Mouse (Mus musculus) MN1 (cell line): ENCODE results near the gene Mcmbp.
A peak's percentile ranks its signal among the peaks of the same experiment; 100 is the strongest.
"Not testable (repeated sequence)": the region's sequence is repeated elsewhere in the genome, so short reads cannot be mapped to it uniquely, and the experiment has no call there.

Source experiments
- DNase-seq: peaks from one replicate; pipeline ENCODE4 v3.0.0-alpha.2; 2016; ENCODE audit warnings: low spot score

The Mcmbp gene

GRCm38 (mm10) chr7:128717991-128718390 lies 22.3 kb downstream of the Mcmbp start:
- DNase-seq: no peak

DNA sequence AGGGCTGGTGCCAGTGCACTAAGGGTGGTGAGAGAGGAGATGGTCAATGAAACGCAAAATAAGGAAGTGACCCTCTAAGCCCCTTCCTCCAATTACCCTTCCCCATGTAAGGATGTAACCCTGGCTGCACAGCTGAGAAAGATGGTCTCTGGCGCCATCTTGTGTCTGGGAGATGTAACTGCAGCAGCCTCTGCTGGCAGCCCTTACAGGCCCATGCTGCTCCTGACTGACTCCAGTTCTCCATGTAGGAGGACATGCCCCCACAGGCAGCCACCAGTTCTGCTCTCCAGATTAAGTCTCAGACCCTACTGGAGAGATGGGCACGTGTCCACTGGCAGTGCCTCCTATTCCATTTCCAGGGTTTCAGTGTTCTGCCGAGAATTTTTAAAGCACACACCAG lies 34.6 kb downstream of the Mcmbp start:
- peak; percentile 73 for DNase-seq

GRCm38 (mm10) chr7:128699959-128700358 lies 40.3 kb downstream of the Mcmbp start:
- not testable (repeated sequence) for DNase-seq

- no peak for DNase-seq
Observed at GRCm38 (mm10) chr7:128694848-128695247, 45.4 kb downstream of the Mcmbp start.

GRCm38 (mm10) chr7:128692163-128692562 lies 48.1 kb downstream of the Mcmbp start:
- DNase-seq: no peak

DNA sequence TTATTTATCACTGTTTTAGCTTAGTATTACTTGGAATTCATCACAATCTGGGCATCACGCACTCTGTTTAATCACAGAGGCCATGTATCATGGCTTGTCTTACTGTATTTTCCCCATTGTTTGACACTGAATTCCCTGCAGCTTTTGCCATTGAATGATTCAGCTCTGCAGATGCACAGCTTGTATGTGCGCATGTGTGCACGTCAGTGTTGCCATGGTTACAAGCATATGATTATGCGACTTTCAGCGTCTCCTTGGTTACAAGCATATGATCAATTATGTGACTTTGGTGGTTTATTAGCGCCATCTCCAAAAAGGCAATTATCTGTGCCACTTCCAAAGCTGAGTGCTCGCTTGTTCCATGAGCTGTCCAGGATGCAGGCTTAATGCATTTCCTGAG lies 49.5 kb downstream of the Mcmbp start:
- peak; percentile 15 for DNase-seq

- peak; percentile 83 for DNase-seq
Observed at GRCm38 (mm10) chr7:128690070-128690469, 50.2 kb downstream of the Mcmbp start.

DNA sequence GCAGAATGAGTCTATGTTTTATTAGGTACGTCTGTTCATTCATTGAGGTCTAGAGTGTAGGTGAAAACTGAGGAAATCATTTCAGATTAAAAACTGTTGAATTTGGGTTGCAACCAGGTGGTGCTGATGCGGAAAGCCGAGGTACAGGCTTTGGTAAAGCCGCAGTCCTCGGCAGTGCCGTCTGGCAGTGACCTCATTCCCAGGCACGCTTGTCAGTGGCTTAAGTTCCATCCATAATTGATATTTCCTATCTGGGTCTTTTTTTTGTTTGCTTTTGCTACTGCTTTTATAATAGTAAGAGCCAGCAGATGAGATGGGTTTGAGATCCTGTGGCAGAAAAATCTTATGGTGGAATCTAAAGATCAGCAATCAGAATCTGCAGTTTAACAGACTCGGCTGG lies 50.9 kb downstream of the Mcmbp start:
- DNase-seq: peak; percentile 23

DNA sequence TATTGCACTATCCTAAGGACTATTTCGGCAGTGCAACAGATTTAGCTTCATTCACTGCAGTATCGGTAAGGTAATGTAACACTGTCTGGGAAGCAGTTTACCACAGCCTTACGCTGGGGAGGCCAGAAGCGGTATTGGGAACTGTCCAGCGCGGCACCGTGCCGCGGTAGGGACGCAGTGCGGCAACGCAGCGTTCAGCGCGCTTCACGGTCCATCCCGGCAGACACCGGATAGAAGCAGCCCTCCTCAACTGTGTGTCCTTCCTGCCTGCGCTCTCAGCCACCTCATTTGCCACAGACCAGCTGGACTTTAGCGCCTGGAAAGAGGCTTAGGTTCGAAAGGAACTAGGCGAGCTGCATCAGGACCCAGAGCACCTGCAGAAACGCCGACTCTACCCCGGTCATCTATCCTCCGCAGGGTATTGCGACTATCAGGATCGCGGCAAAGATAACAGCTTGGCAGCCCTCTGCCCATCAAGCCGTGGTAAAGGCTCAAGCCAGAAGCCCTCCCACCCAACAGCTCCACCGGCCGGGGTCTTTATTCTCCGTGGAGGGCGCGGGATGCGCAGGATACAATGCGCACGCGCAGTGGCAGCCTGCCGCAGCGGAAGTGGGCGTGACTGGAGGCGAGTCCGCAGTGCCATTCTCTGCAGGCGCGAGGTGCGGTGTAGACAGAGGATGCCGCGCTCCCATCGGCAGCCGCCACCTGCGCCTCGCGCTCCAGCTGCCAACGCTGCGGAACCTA lies 52.3 kb downstream of the Mcmbp start:
- peak; percentile 80 for DNase-seq

GRCm38 (mm10) chr7:128678546-128678945 lies 61.7 kb downstream of the Mcmbp start:
- DNase-seq: no peak

- DNase-seq: peak; percentile 92
Observed at GRCm38 (mm10) chr7:128672408-128673010, 67.8 kb downstream of the Mcmbp start.

DNA sequence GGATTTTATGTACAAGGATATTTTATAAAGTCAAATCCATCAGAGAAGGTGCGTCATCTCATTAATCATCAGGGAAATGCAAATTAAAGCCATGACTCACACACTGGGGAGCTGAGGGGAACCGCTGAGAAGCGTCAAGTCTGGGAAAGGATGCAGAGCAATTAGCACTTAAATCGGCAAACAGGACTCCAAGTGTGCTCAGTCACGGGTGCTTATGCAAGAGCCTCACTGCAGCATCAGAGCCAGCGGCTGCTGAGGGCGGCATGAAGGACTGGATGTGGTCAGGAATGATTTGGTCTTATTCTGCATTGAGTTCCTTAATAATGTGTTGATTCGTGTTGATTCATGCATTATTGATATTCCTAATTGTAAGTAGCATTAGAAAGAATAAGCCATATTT lies 68.3 kb downstream of the Mcmbp start:
- DNase-seq: peak; percentile 90

GRCm38 (mm10) chr7:128668831-128669230 lies 71.5 kb downstream of the Mcmbp start:
- no peak for DNase-seq

DNA sequence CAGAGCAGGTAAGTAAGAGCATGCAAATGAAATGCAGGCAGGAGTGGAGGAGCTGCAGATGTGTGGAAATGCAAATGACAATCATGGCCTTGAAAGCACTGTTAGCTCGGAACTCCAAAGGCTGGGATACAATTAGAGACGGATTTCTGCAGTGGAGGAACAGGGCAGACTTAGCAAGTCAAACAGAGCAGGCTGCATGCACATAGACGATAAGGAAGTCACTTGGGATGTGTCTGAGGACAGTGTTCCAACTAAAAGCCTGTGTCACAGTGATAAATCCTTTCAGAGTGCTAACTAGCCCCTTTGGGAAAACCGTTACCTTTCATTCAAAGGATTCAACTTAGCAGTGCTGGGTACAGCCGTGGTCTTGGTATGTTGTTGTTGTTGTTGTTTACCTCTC lies 72.5 kb downstream of the Mcmbp start:
- no peak for DNase-seq

DNA sequence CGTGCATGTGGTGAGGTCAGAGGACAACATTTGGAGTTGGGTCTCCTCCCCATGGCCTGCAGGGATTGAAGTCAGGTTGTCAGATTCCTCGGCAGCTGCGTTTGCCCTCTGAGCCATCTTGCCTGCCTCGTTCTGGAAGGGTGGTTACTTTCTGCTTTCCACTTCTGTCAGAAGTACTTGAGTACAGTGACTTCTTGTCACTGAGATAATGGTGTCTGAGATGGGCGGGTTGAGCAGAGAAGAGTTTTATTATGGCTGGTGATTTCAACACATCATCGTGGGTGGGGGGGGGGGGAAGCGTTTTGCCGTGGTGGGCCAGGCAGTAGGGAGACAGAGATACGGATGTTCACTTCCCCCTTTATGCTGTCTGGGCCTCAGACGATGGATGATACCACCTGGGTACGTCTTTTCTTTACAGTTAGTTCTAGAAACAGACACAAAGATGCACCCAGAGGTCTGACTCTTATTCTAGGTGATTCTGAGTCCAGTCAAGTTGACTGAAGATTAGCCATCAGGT lies 75.4 kb downstream of the Mcmbp start:
- DNase-seq: no peak

DNA sequence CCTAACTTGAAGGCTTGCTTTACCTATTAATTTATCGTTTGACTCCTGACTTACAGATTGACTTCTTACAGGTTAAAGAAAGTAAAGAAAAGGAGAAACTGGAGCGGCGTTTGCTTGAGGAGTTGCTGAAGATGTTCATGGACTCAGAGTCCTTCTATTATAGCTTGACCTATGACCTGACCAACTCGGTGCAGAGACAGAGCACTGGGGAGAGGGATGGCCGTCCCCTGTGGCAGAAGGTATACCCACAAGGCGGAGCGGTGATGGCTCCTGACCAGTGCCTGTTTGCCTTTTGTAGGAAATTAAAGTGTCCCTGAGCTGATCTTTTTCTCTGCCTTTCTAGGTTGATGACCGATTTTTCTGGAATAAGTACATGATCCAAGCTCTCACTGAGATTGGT lies 76.4 kb downstream of the Mcmbp start:
- DNase-seq: no peak

DNA sequence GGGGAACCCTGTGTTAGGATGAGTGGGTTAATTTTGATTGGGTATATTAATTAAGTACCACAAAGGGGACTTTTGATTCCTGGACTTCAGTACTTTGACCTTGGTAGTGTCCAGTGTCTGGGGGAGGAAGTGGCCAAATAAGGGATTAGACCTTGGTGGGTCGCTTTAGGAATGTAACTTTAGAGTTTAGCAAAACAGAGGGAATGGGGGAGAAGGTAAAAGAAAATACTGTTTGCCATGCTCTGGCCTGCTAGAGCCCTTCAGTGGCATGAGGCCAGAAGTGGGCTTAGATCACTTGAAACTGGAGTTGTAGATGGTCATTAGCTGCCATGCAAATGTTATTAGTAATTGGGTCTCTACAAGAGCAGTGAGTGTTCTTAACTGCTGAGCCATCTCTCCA lies 83.3 kb downstream of the Mcmbp start:
- DNase-seq: no peak
